Mouse (Mus musculus) stomach, embryonic 14.5 days (tissue): ENCODE measurements around the gene Gm36245. TPM values are rescaled to one million over a fixed set of nuclear protein-coding genes. Genes with fewer than 3 reads are reported as not detected.
"Not testable (repeated sequence)": the region's sequence is repeated elsewhere in the genome, so short reads cannot be mapped to it uniquely, and the experiment has no call there.

ENCODE experiments used
- ATAC-seq: fragments of 200-750 bp; cut with Nextera tagmentation; 2 replicates; pipeline ENCODE4 v1.8.0; 2017; ENCODE audit warnings: low read depth, moderate TSS enrichment; ENCODE audit not compliant: insufficient number of reproducible peaks, insufficient read depth, low FRiP score
- H3K27ac ChIP-seq: fragments of 300-500 bp; sonication (generic); 2 replicates; pipeline ENCODE4 v1.5.1; 2014; ENCODE audit warnings: mild to moderate bottlenecking, low read length, moderate library complexity, mixed read lengths
- H3K27me3 ChIP-seq: fragments of 300-500 bp; sonication (generic); 2 replicates; pipeline ENCODE4 v1.6.1; 2014; ENCODE audit warnings: low read length, control low read depth, mixed read lengths; ENCODE audit not compliant: control insufficient read depth, insufficient read depth
- H3K36me3 ChIP-seq: fragments of 300-500 bp; sonication (generic); 2 replicates; pipeline ENCODE4 v1.6.1; 2014; ENCODE audit warnings: mild to moderate bottlenecking, control low read depth, low read length, moderate library complexity, mixed read lengths; ENCODE audit not compliant: control insufficient read depth, insufficient read depth
- H3K4me1 ChIP-seq: fragments of 300-500 bp; sonication (generic); 2 replicates; pipeline ENCODE4 v1.6.1; 2014; ENCODE audit warnings: low read length, control low read depth, mixed read lengths; ENCODE audit not compliant: control insufficient read depth, insufficient read depth
- H3K4me2 ChIP-seq: fragments of 300-500 bp; sonication (generic); replicated peaks from 2 replicates; pipeline ENCODE4 v1.6.1; 2014; ENCODE audit warnings: low read depth, low read length, control low read depth
- H3K4me3 ChIP-seq: fragments of 300-500 bp; sonication (generic); 2 replicates; pipeline ENCODE4 v1.5.1; 2014; ENCODE audit warnings: low read depth, low read length, control low read depth
- H3K9ac ChIP-seq: fragments of 300-500 bp; sonication (generic); replicated peaks from 2 replicates; pipeline ENCODE4 v1.6.1; 2014; ENCODE audit warnings: low read depth, mild to moderate bottlenecking, control low read depth, low read length, moderate library complexity, mixed read lengths
- H3K9me3 ChIP-seq: fragments of 300-500 bp; sonication (generic); 2 replicates; pipeline ENCODE4 v1.6.1; 2016; ENCODE audit warnings: low read depth, low read length, control low read depth; ENCODE audit not compliant: control insufficient read depth
- polyA plus RNA-seq: library from polyadenylated mRNA; unstranded; fragments of >200 nt; fragmentation: Nextera tagmentation; extraction: Ambion mirVana; gene quantifications from 2 replicates; pipeline ENCODE4 v1.2.1, GENCODE M21; 2014

Gm36245 gene
- polyA plus RNA-seq, 1 experiment from 2014 or later = not detected

- ATAC-seq = not testable (repeated sequence)
Measured at GRCm38 (mm10) chr15:77651143-77651542, 52.1 kb downstream of the Gm36245 start.

More at GRCm38 (mm10) chr15:77651143-77651542, 52.1 kb downstream of the Gm36245 start:
- not testable (repeated sequence) for H3K9ac ChIP-seq, H3K4me2 ChIP-seq, H3K27ac ChIP-seq, H3K36me3 ChIP-seq, H3K4me1 ChIP-seq, H3K27me3 ChIP-seq, H3K4me3 ChIP-seq, H3K9me3 ChIP-seq

Other genes with a start within 250 kb of the Gm36245 start
- gene Apol7a, start 200.1 kb upstream of the Gm36245 start, polyA plus RNA-seq = 2.4 and 2.8 TPM in 2 replicates
- gene Apol9a, start 188.1 kb upstream of the Gm36245 start, polyA plus RNA-seq = 0.25 TPM in 1 of 2 replicates, not detected in the other
- not detected in 2 replicates for gene Apol7b, start 151.8 kb upstream of the Gm36245 start, polyA plus RNA-seq
- not detected in 2 replicates for gene Apol10a, start 122.2 kb upstream of the Gm36245 start, polyA plus RNA-seq
- gene Apol11a, start 91.0 kb upstream of the Gm36245 start, polyA plus RNA-seq = not detected in 2 replicates
- 0.32 and 0.84 TPM in 2 replicates for gene Apol7c, start 65.9 kb upstream of the Gm36245 start, polyA plus RNA-seq
- gene 1700025B11Rik, start 37.4 kb upstream of the Gm36245 start, polyA plus RNA-seq = not detected in 2 replicates
- 0.17 and 0.35 TPM in 2 replicates for gene Apol10b, start 3.1 kb upstream of the Gm36245 start, polyA plus RNA-seq
- not detected in 2 replicates for gene Apol11b, start 44.0 kb downstream of the Gm36245 start, polyA plus RNA-seq
- gene Apol7e, start 99.6 kb downstream of the Gm36245 start, polyA plus RNA-seq = 0.17 and 0.19 TPM in 2 replicates
- gene Apol9b, start 129.8 kb downstream of the Gm36245 start, polyA plus RNA-seq = not detected in 2 replicates
- 0.55 TPM in 1 of 2 replicates, not detected in the other for gene Apol8, start 157.7 kb downstream of the Gm36245 start, polyA plus RNA-seq
- 75.4 and 77.1 TPM in 2 replicates for gene Myh9, start 242.9 kb downstream of the Gm36245 start, polyA plus RNA-seq